In the genomic region with DNA sequence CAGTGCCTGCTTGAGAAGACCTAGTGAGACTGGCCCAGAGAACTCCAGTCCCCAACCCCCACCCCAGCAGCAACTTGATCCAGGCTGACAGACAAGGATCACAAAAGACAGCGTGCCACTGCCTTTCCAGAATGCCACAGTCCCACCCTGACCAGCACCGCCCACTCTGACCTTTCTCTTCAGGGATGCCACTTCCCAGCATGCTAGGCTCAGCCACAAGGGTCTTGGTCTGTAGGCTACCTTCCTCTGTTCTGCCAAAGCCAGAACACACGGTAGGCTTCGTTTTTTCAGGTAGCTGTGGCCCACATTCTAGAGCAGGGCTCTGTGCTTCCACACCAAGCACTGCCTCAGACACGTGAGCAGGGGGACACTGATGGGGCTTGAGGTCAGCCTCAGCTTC, we compare ENCODE assay signal across 15 mouse cellular contexts.
"Had no signal": no experiment of that assay in that cellular context is flagged by ENCODE, and none has a peak within 500 bp of the region (broad histone marks: within the 10 kb centered on the region; RNA-seq: fewer than 3 reads in every experiment).

No protein-coding gene starts in this region.

- H3K27ac ChIP-seq: left cerebral cortex, adult 2 months; limb, embryonic 10.5 days; liver, embryonic 15.5 days; neural tube, embryonic 13.5 days; stomach, embryonic 15.5 days had no signal

- H3K9me3 ChIP-seq: limb, embryonic 10.5 days; liver, embryonic 15.5 days; neural tube, embryonic 13.5 days; stomach, embryonic 15.5 days had no signal

- DNase-seq: kidney, postnatal 14 days; lung, adult 2 months; lung, postnatal 36 days; midbrain, embryonic 14.5 days; retina, postnatal 1 day; right cerebral cortex, postnatal 4 days; spleen, adult 18-20 months; thymus, postnatal 4 days had no signal

- H3K4me3 ChIP-seq: left cerebral cortex, adult 2 months; limb, embryonic 10.5 days; liver, embryonic 15.5 days; neural tube, embryonic 13.5 days; stomach, embryonic 15.5 days had no signal

- H3K4me2 ChIP-seq: liver, embryonic 11.5 days; liver, embryonic 15.5 days; neural tube, embryonic 13.5 days; stomach, embryonic 15.5 days had no signal

- H3K4me1 ChIP-seq: limb, embryonic 10.5 days; liver, embryonic 15.5 days; neural tube, embryonic 13.5 days; stomach, embryonic 15.5 days had no signal

- H3K27me3 ChIP-seq: liver, embryonic 15.5 days; neural tube, embryonic 13.5 days; stomach, embryonic 15.5 days had no signal

- H3K9ac ChIP-seq: liver, embryonic 15.5 days; neural tube, embryonic 13.5 days; stomach, embryonic 15.5 days had no signal

- ATAC-seq: lung, postnatal 0 days had no signal
